Mouse (Mus musculus): ENCODE data around the gene Fgf12. TPM values are rescaled to one million over a fixed set of nuclear protein-coding genes. Genes with fewer than 3 reads are reported as not detected.

The Fgf12 gene
- polyA plus RNA-seq, 1 experiment = 73.5 TPM

DNA sequence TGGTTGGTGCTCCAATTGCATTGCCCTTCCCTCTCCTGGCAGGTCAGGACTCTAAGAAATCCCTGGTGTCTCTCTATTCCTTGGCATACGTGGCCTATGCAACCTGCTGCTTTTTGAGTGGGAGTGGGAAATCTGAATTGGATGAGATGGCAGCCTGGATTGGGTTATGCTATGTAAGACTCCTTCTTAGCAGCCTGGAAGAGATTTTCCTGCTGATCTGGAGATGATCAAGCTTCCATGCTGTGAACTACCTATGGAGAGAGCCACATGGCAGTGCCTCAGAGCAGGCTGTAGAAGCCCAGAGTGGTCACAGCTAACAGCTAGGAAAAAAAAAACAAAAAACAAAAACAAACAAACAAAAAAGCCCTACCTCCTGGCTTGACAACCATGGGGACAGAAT lies 277.3 kb downstream of the Fgf12 start:
- TF ChIP-seq CTCF (IDR thresholded peaks at IDR 0.05; ENCODE audit: insufficient read depth, low read depth, low read length) = no peak
- Histone ChIP-seq H3K27ac (ENCODE audit: insufficient read depth, low read depth, low read length) (no peak overlapping the region), H3K4me1 (ENCODE audit: control insufficient read depth, insufficient read depth, low read length) (no peaks in the 10 kb centered on the region), H3K4me3 (ENCODE audit: insufficient read depth, low read depth, low read length) (no peak overlapping the region)
- 82% methylated on average over 1 of the region's 1 CpGs for WGBS

DNA sequence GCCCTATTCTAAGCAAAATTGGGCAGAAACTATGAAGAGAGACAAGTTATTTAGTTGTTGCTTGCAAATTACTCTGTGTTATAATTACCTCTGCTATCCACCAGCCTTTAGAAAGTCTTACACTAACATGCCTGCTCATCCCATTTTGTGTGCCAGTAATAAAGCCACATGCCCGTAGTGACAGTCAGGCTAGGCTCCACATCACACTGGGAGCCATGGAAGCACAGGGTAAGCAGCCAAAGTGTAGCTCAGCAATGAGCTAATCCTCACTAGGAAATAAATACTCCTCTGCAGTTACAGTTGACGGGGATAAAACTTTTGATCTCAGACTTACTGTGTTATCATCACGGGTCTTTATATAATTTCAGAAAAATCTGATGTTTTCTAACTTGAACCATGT lies 298.0 kb downstream of the Fgf12 start:
- WGBS = 61% methylated on average over 3 of the region's 3 CpGs
- Histone ChIP-seq H3K27ac (ENCODE audit: insufficient read depth, low read depth, low read length) (no peak overlapping the region), H3K4me1 (ENCODE audit: control insufficient read depth, insufficient read depth, low read length) (no peaks in the 10 kb centered on the region), H3K4me3 (ENCODE audit: insufficient read depth, low read depth, low read length) (no peak overlapping the region)
- TF ChIP-seq CTCF (IDR thresholded peaks at IDR 0.05; ENCODE audit: insufficient read depth, low read depth, low read length) (no peak), POLR2A (IDR thresholded peaks at IDR 0.05; ENCODE audit: insufficient read depth, low read depth, low read length) (no peak)

DNA sequence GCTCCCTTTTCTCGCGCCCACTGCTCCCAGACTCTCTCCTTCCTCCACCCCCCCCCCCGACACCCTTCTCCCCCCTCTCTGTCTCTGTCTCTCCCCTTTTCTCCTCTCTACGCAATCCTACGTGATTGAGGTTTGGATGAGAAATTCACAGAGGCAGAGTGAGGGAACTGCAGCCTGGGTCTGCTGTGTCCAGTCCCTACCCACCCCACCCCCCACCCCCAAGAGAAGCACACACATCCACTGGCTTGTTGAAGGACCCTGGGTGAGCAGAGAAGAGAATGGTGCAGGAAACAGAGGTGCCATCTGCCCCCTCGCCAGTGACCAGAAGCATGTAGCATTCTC lies 305.8 kb downstream of the Fgf12 start:
- Histone ChIP-seq H3K27ac (ENCODE audit: insufficient read depth, low read depth, low read length) (peak overlapping the region; percentile 98), H3K4me3 (ENCODE audit: insufficient read depth, low read depth, low read length) (peak overlapping the region; percentile 97), H3K4me1 (ENCODE audit: control insufficient read depth, insufficient read depth, low read length) (peaks cover 3% of the 10 kb centered on the region)
- whole genome bisulfite sequencing = 0% methylated on average over 5 of the region's 6 CpGs
- TF ChIP-seq POLR2A (IDR thresholded peaks at IDR 0.05; ENCODE audit: insufficient read depth, low read depth, low read length) (no peak), CTCF (IDR thresholded peaks at IDR 0.05; ENCODE audit: insufficient read depth, low read depth, low read length) (no peak)

DNA sequence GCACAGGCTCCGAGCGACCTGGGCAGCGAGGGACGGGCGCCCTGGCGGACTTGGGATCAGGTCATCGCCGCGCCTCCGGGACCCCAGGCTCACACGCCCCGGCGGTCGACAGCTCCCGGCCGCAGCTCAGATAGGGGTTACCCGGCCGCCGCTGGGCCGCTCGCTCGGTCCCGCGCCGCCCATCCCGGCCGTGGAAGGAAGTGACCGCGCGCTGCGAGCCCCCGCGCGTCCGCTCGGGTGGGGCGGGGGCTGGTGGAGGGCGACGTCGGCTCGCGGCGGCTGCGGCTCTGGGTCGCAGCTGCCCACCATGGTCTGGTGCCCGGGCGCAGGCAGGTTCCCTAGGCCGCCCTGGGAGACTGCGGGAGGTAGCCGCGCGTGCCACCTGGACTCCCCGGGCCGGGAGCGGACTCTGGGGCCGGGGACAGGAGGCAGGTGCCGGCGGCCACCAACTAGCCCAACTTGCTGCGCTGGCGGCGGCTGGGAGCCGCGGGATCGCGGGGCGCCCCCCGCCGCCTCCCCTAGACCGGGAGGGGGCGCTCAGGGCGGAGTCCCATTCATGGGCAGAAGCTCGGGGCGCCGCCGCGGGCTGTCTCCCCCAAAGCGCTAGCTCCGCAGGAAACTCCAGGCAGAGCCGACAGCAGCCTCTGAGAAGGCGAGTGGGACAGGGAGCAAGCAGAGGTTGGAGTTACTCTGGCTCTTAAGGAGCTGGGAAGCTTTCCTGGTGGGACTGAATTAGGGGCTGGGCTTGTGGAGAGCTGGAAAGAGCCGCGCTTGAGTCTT lies 306.3 kb downstream of the Fgf12 start:
- Histone ChIP-seq H3K27ac (ENCODE audit: insufficient read depth, low read depth, low read length) (peak overlapping the region; percentile 98), H3K4me3 (ENCODE audit: insufficient read depth, low read depth, low read length) (peak overlapping the region; percentile 97), H3K4me1 (ENCODE audit: control insufficient read depth, insufficient read depth, low read length) (peaks cover 3% of the 10 kb centered on the region)
- TF ChIP-seq POLR2A (IDR thresholded peaks at IDR 0.05; ENCODE audit: insufficient read depth, low read depth, low read length) = peak; percentile 47; the same call in 1 of the 2 replicates
- peak; percentile 25; the same call in 1 of the 2 replicates for TF ChIP-seq CTCF (IDR thresholded peaks at IDR 0.05; ENCODE audit: insufficient read depth, low read depth, low read length)
- WGBS = under 1% methylated on average over 82 of the region's 82 CpGs

DNA sequence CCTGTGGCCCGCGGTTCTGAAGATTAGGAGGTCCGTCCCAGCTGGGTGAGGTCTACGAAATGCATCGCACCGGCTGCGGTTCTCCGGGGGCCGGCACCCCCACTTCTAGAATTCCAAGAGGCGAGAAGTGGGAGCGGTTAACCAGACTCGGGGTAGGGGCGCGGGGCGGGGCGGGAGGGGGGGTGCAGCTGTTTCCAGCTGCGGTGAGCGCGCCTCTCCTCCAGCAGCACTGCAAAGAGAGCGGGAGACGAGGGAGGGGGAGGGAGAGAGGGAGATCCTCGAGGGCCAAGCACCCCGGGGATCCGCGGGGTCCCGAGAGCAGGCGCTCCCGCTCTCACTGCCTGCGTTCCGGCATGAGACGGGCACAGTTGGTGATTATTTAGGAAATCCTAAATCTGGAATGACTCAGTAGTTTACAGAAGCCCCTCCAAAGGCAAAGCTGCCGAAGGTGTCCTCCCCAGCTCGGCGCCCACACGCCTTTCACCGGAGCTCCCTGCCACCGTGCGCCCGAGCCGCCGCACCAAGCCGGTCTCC lies 307.0 kb downstream of the Fgf12 start:
- Histone ChIP-seq H3K27ac (ENCODE audit: insufficient read depth, low read depth, low read length) (peak overlapping the region; percentile 98), H3K4me3 (ENCODE audit: insufficient read depth, low read depth, low read length) (peak overlapping the region; percentile 97), H3K4me1 (ENCODE audit: control insufficient read depth, insufficient read depth, low read length) (peaks cover 3% of the 10 kb centered on the region)
- 0 out of 2 replicates have a peak, but pooled peaks have one; percentile 29 for TF ChIP-seq POLR2A (IDR thresholded peaks at IDR 0.05; ENCODE audit: insufficient read depth, low read depth, low read length)
- no peak for TF ChIP-seq CTCF (IDR thresholded peaks at IDR 0.05; ENCODE audit: insufficient read depth, low read depth, low read length)
- 1% methylated on average over 42 of the region's 42 CpGs for WGBS

DNA sequence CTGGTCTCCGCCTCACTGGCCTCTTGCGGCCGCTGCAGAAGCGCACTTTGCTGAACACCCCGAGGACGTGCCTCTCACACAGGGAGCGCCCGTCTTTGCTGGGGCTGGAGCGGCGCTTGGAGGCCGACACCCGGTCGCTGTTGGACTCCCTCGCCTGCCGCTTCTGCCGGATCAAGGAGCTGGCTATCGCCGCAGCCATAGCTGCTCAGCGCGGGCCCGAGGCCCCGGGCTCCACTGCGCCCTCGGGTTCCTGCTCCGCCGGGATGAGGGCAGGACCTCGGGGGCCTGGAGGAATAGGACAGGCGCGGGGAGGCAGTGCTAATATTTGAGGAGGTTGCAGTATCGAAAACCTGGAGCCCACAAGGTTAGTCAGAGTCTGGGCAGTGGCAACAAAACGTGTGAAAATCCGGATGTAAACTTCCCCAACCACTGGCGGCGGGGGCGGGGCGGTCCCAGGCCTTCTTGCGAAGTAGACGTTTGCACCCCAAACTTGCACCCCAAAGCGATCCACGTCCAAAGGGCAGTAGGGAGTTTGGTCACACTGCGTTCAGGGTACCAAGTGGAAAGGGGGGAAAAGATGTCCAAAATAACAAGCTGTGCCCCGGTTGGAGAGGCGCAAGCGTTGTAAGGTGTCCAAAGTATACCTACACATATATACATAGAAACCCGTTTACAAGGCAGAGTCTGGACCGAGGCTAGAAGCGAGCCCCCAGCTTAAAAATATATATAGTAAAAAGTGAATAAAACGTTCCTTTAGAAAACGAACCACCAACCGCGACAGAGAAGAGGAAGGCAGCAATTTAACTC lies 307.7 kb downstream of the Fgf12 start:
- TF ChIP-seq POLR2A (IDR thresholded peaks at IDR 0.05; ENCODE audit: insufficient read depth, low read depth, low read length) (no peak), CTCF (IDR thresholded peaks at IDR 0.05; ENCODE audit: insufficient read depth, low read depth, low read length) (no peak)
- peak overlapping the region; percentile 96 for H3K27ac ChIP-seq (ENCODE audit: insufficient read depth, low read depth, low read length)
- WGBS = under 1% methylated on average over 51 of the region's 51 CpGs
- H3K4me1 ChIP-seq (ENCODE audit: control insufficient read depth, insufficient read depth, low read length) = peaks cover 3% of the 10 kb centered on the region
- peak overlapping the region; percentile 97 for H3K4me3 ChIP-seq (ENCODE audit: insufficient read depth, low read depth, low read length)

DNA sequence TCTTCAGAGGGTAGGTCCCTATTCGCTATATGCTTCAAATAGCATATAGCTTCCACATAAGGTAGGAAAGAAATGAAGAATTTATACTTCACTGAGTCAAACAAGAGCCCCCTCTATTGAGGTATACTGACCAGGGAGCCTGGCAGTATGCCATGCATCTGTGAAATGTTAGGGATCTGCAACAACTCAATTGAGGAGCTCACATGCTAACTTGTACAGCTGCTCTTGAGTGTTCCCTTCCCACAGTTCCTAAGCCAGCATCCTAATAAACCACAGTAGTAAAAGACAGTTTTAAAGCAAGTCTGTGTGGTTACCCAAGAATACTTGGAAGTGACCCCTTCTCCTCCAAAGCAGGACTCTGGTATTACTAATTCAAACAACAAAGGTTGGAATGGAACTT lies 331.3 kb downstream of the Fgf12 start:
- Histone ChIP-seq H3K27ac (ENCODE audit: insufficient read depth, low read depth, low read length) (no peak overlapping the region), H3K4me3 (ENCODE audit: insufficient read depth, low read depth, low read length) (no peak overlapping the region), H3K4me1 (ENCODE audit: control insufficient read depth, insufficient read depth, low read length) (peaks cover 7% of the 10 kb centered on the region; the same call in 1 of the 2 replicates)
- WGBS = 94% methylated on average over 1 of the region's 1 CpGs
- TF ChIP-seq POLR2A (IDR thresholded peaks at IDR 0.05; ENCODE audit: insufficient read depth, low read depth, low read length) (no peak), CTCF (IDR thresholded peaks at IDR 0.05; ENCODE audit: insufficient read depth, low read depth, low read length) (no peak)

DNA sequence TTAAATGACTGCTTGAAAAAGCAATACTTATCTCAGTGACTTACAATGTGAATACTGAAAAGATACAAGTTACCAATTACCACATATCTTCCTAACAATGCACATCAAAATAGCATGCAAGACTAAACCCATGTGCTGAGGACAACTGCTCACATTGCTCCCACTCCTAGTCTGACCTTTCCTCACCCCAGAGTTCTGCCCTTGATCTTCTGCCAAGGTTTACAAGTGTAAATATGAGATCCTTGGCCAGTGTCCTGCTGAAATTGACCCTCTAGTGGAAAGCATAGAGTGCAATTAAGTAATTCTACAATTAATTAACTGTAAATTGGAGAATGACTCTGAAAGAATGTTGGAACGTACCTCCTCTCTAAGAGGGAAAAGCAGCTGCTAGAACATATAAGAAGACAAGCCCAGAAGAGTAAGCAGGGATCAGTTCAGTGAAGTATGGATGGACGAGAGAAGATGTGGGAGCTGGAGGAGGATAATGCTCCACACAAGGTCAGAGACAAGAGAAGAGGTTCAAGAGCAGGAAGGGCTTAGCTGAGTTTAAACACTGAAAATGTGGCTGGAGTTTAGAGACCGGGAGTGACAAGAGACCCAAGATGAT lies 333.1 kb downstream of the Fgf12 start:
- TF ChIP-seq POLR2A (IDR thresholded peaks at IDR 0.05; ENCODE audit: insufficient read depth, low read depth, low read length) = no peak
- TF ChIP-seq CTCF (IDR thresholded peaks at IDR 0.05; ENCODE audit: insufficient read depth, low read depth, low read length) = no peak
- 56% methylated on average over 3 of the region's 3 CpGs for WGBS
- no peak overlapping the region for H3K4me3 ChIP-seq (ENCODE audit: insufficient read depth, low read depth, low read length)
- no peak overlapping the region; the same call in 1 of the 2 replicates for H3K27ac ChIP-seq (ENCODE audit: insufficient read depth, low read depth, low read length)
- H3K4me1 ChIP-seq (ENCODE audit: control insufficient read depth, insufficient read depth, low read length) = peaks cover 6% of the 10 kb centered on the region; the same call in 1 of the 2 replicates
